Mouse (Mus musculus): ENCODE measurements around the gene Zfp618. TPM values are rescaled to one million over a fixed set of nuclear protein-coding genes. Genes with fewer than 3 reads are reported as not detected.

Zfp618 gene
- polyA plus RNA-seq, 1 experiment from 2014 or later, result 47.1 TPM

DNA sequence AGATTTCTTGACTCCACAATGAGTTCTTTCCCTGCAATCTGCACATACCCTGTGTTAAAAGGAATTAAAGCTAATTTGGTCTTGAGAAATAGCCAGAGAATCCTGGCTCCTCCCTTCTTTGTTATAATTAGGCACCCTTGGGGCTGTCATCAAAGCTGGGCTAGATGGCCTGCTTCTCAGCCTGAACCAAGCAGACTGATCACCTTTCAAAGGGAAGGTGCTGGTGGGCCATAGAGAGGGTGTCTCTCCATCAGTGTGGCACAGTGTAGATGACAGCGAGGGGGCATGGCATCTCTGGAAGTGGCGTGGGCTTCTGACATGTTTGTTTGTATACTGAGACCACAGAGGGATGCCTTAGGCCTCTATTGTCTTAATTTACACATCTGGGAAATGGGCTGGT lies 9.5 kb downstream of the Zfp618 start:
- no peaks in the 10 kb centered on the region for H3K27me3 ChIP-seq
- no peak overlapping the region for H3K4me2 ChIP-seq (replicated peaks)
- H3K4me3 ChIP-seq, result no peak overlapping the region
- 94% methylated on average over 2 of the region's 2 CpGs for WGBS
- no peaks in the 10 kb centered on the region for H3K9me3 ChIP-seq
- H3K36me3 ChIP-seq, result no peaks in the 10 kb centered on the region
- no peak overlapping the region for H3K27ac ChIP-seq (replicated peaks)
- ATAC-seq (ENCODE audit: low FRiP score, low read depth), result no peak
- no peak overlapping the region for H3K9ac ChIP-seq (replicated peaks)
- peaks cover 40% of the 10 kb centered on the region for H3K4me1 ChIP-seq

DNA sequence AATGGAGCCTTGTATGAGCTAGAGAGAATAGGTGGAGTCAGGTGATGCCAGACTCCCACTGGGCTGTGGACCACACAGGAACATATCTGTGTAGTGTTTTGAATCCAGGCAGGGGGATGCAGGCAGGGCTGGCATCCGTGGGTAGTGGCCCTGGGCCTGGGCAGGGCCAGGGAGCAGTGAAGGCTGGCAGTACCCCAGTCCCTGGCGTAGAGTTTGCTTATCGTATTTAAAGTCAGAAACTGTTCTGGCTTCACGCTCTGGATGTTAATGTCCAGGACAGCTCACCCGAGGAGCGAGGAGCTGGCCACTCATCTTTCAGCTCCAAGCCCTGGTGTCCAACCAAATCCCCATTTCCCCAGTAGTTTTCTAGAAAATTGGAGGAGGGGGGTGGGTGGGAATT lies 10.2 kb downstream of the Zfp618 start:
- Histone ChIP-seq H3K4me1 (peaks cover 40% of the 10 kb centered on the region), H3K27ac (replicated peaks) (no peak overlapping the region), H3K4me2 (replicated peaks) (no peak overlapping the region), H3K36me3 (no peaks in the 10 kb centered on the region), H3K9me3 (no peaks in the 10 kb centered on the region), H3K27me3 (no peaks in the 10 kb centered on the region), H3K4me3 (no peak overlapping the region), H3K9ac (replicated peaks) (no peak overlapping the region)
- ATAC-seq (ENCODE audit: low FRiP score, low read depth), result no peak
- WGBS, result 89% methylated on average over 6 of the region's 6 CpGs

DNA sequence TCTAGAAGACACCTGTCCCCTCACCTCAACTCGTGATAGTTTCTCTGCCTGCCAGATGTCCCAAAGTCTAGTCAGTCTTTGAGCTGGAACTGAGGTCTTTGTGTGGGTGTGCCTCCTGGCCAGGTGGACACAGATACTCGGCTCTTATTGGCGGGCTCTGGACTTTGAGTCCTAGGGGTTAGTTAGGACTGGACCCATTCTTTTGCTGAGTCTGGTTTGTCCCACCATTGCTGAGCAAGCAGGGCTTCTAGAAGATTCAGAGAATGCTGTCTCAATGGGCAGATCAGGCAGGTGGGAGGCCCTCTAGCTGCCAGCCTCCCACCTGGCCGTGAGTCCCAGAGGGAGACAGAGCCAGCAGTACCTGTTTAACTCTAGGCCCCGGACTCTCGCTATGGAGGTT lies 12.1 kb downstream of the Zfp618 start:
- ATAC-seq (ENCODE audit: low FRiP score, low read depth), result no peak
- Histone ChIP-seq H3K9ac (replicated peaks) (no peak overlapping the region), H3K9me3 (no peaks in the 10 kb centered on the region), H3K4me2 (replicated peaks) (no peak overlapping the region), H3K27me3 (no peaks in the 10 kb centered on the region), H3K4me3 (no peak overlapping the region), H3K36me3 (no peaks in the 10 kb centered on the region), H3K27ac (replicated peaks) (no peak overlapping the region), H3K4me1 (peaks cover 31% of the 10 kb centered on the region)
- WGBS, result 90% methylated on average over 6 of the region's 6 CpGs

DNA sequence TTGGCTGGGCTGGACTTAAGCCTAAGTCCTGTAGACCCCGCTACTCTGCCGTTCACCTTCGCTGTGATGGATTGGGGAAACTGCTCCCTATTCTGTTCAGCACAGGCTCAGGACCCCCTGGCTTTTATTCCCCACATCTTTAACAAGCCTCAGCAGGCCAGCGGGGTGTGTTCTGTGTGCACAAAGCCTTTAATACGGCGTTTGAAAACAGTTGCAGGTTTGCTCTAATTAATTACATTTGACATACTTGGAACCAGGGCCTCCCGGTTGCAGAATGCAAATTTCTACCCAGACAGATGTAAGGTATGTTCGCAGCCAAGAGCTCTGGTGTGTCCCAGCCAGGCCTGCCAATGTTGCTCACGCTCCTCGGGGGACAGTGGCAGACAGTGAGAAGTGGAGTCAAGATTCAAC lies 13.1 kb downstream of the Zfp618 start:
- WGBS, result 49% methylated on average over 10 of the region's 10 CpGs
- ATAC-seq (ENCODE audit: low FRiP score, low read depth), result peak; percentile 38; the same call in 1 of the 2 replicates
- peak overlapping the region; percentile 11 for H3K27ac ChIP-seq (replicated peaks)

DNA sequence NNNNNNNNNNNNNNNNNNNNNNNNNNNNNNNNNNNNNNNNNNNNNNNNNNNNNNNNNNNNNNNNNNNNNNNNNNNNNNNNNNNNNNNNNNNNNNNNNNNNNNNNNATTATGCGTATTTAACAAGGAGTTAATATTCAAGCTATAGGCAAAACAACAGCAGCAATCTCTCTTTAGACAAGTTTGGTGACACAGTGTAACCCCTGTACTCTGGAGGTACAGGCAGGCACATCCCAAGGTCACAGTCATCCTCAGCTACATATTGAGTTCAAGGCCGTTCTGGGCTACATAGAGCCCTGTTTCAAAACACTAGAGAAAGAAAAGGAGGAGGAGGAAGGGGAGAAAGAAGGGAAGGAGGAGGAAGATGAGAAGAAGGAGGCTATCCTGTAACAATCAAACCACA lies 16.2 kb downstream of the Zfp618 start:
- H3K4me3 ChIP-seq, result no peak overlapping the region
- H3K9ac ChIP-seq (replicated peaks), result no peak overlapping the region
- no peak overlapping the region for H3K4me2 ChIP-seq (replicated peaks)
- H3K36me3 ChIP-seq, result no peaks in the 10 kb centered on the region
- ATAC-seq (ENCODE audit: low FRiP score, low read depth), result no peak
- no peaks in the 10 kb centered on the region for H3K9me3 ChIP-seq
- WGBS, result 91% methylated on average over 2 of the region's 2 CpGs
- H3K27ac ChIP-seq (replicated peaks), result no peak overlapping the region
- H3K4me1 ChIP-seq, result peaks cover 17% of the 10 kb centered on the region
- H3K27me3 ChIP-seq, result no peaks in the 10 kb centered on the region

More for the DNA sequence above, 13.1 kb downstream of the Zfp618 start:
- peaks cover 28% of the 10 kb centered on the region for H3K4me1 ChIP-seq
- H3K27me3 ChIP-seq, result no peaks in the 10 kb centered on the region
- H3K9me3 ChIP-seq, result no peaks in the 10 kb centered on the region
- no peak overlapping the region for H3K4me2 ChIP-seq (replicated peaks)
- no peak overlapping the region for H3K9ac ChIP-seq (replicated peaks)
- no peak overlapping the region for H3K4me3 ChIP-seq
- H3K36me3 ChIP-seq, result no peaks in the 10 kb centered on the region

DNA sequence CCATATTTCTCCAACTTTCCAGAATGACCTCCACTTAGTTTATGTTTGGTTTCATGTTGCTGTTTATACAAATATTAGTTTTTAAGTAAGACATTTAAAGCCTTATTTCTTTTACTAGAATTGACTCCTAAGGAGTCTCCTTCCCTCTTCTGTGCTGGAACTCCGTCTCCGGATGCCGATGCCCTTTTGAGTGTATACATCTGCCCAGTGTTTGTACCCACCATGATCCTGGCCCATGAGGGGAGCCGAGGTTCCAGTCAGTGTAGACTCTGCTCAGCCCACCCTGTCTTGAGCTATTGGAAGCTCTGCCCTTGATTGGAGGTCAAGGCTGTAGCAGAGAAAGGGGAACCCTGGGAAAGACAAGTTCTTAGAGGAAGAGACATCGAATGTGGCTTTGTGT lies 18.2 kb downstream of the Zfp618 start:
- no peak overlapping the region for H3K27ac ChIP-seq (replicated peaks)
- no peak overlapping the region for H3K4me3 ChIP-seq
- H3K4me1 ChIP-seq, result peaks cover 5% of the 10 kb centered on the region
- WGBS, result 96% methylated on average over 5 of the region's 5 CpGs
- no peaks in the 10 kb centered on the region for H3K27me3 ChIP-seq
- no peaks in the 10 kb centered on the region for H3K9me3 ChIP-seq
- H3K36me3 ChIP-seq, result no peaks in the 10 kb centered on the region
- no peak overlapping the region for H3K4me2 ChIP-seq (replicated peaks)
- H3K9ac ChIP-seq (replicated peaks), result no peak overlapping the region
- ATAC-seq (ENCODE audit: low FRiP score, low read depth), result no peak

DNA sequence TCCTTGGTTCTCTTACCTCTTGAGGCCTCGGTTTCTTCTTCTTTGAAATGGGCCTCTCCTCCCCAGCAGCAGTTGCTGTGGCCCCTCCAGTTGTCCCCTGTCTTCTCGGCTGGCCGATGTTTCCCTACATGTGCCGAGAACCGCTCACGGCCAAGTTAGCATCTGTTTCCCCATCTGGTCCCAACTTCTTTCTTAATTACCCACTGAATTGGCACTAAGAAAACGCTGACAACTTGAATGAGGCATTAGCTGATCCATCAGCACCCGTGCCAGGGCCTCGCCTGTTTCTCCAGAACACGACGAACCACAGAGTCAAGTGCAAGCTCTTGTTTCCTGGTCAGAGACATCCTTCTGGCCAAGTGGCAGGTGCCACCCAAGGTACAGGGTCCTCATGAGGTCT lies 26.0 kb downstream of the Zfp618 start:
- WGBS, result 94% methylated on average over 11 of the region's 11 CpGs
- no peaks in the 10 kb centered on the region for H3K27me3 ChIP-seq
- no peak for ATAC-seq (ENCODE audit: low FRiP score, low read depth)
- H3K36me3 ChIP-seq, result peaks cover 5% of the 10 kb centered on the region; the same call in 1 of the 2 replicates
- H3K9me3 ChIP-seq, result 0 out of 2 replicates have a peak, but pooled peaks cover 7% of the 10 kb centered on the region
- H3K4me1 ChIP-seq, result peaks cover 8% of the 10 kb centered on the region; the same call in 1 of the 2 replicates
- H3K9ac ChIP-seq (replicated peaks), result no peak overlapping the region
- no peak overlapping the region for H3K4me2 ChIP-seq (replicated peaks)
- H3K27ac ChIP-seq (replicated peaks), result no peak overlapping the region
- no peak overlapping the region for H3K4me3 ChIP-seq

DNA sequence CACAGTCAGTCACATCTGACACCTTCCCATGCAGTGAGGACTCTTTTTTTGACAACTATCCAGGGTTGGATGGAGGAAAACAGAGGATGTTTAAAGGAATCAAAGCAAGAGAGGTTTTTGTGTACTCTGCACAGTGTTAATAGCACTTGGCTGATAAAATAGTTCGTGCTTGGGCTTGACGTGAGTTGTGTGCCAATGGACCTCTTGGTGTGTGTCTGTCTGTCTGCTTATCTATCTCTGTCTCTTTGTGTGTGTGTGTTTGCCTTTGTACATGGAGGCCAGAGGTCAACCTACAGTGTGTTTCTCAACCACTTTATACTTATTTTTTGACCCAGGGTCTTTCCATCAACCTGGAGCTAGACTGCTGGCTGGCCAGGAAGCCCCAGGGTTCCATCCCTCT lies 27.8 kb downstream of the Zfp618 start:
- no peak for ATAC-seq (ENCODE audit: low FRiP score, low read depth)
- Histone ChIP-seq H3K36me3 (peaks cover 13% of the 10 kb centered on the region), H3K4me2 (replicated peaks) (no peak overlapping the region), H3K4me3 (no peak overlapping the region), H3K9ac (replicated peaks) (no peak overlapping the region), H3K4me1 (peaks cover 16% of the 10 kb centered on the region), H3K27ac (replicated peaks) (no peak overlapping the region), H3K27me3 (no peaks in the 10 kb centered on the region), H3K9me3 (0 out of 2 replicates have a peak, but pooled peaks cover 7% of the 10 kb centered on the region)
- 88% methylated on average over 2 of the region's 2 CpGs for WGBS

DNA sequence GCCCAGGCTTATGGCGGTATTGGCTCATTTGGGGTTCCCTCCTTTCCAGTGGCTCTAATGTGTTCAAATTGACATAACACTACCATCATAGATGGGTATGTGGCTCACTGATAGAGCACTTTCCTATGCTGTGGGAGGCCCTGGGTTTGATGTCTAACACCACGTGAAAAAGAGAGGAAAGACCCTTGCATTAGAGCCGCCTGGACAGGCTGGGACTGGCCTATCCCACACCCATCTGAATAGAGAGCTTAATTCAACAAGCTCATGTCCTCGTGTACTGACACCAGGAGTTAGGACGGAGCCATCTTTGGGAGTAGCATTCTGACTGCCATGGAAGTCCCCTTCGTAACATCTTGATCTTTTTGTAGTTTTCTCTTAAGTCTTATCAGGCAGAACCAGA lies 32.2 kb downstream of the Zfp618 start:
- Histone ChIP-seq H3K4me2 (replicated peaks) (no peak overlapping the region), H3K9ac (replicated peaks) (no peak overlapping the region), H3K36me3 (peaks cover 8% of the 10 kb centered on the region), H3K4me3 (no peak overlapping the region), H3K4me1 (peaks cover 28% of the 10 kb centered on the region), H3K9me3 (0 out of 2 replicates have a peak, but pooled peaks cover 7% of the 10 kb centered on the region), H3K27ac (replicated peaks) (no peak overlapping the region), H3K27me3 (no peaks in the 10 kb centered on the region)
- no peak for ATAC-seq (ENCODE audit: low FRiP score, low read depth)
- 89% methylated on average over 6 of the region's 6 CpGs for WGBS

DNA sequence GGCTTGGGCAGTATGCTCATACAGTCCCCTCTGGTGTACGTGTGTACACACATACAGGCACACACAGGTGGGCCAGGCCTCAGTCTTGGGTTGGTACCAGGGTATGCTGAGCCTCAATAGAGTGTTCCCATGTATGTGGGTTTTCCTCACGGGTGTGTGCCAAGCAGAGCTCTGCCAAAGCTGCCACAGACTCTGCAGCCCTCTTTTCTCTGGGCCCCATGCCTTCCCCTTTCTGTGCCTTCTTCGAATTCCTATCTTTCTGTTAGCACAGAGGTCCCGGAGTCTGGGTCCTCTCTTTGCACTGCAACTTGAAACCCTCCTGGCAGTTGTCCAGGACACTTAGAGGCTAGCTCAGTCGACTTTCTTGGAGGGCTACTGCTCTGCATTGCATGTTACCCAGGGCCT lies 33.1 kb downstream of the Zfp618 start:
- Histone ChIP-seq H3K4me3 (no peak overlapping the region), H3K36me3 (peaks cover 8% of the 10 kb centered on the region), H3K9ac (replicated peaks) (no peak overlapping the region), H3K9me3 (0 out of 2 replicates have a peak, but pooled peaks cover 7% of the 10 kb centered on the region), H3K4me1 (peaks cover 28% of the 10 kb centered on the region), H3K27ac (replicated peaks) (peak overlapping the region; percentile 50), H3K27me3 (no peaks in the 10 kb centered on the region), H3K4me2 (replicated peaks) (no peak overlapping the region)
- WGBS, result 57% methylated on average over 5 of the region's 5 CpGs
- ATAC-seq (ENCODE audit: low FRiP score, low read depth), result no peak; the same call in 1 of the 2 replicates

DNA sequence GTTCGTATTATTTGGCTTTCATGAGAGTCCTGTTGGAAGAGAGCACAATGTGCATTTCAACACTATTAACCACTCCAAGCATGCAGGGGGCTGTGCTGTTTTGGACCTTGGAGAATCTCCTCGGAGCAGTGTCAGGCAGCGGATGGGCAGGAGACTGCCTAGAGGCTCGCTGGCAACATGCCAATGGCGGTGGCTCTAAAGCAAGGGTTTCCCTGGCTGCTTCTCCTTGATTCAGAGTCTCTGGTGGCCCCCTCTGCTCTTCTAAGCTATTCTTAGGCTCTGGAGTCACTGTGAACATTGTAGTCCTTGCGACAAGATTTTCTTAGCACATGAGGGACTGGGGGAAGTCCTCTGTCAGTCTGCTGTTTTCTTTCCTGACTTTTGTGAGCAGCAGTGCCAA lies 33.5 kb downstream of the Zfp618 start:
- peaks cover 28% of the 10 kb centered on the region for H3K4me1 ChIP-seq
- H3K4me3 ChIP-seq, result no peak overlapping the region
- no peak overlapping the region for H3K9ac ChIP-seq (replicated peaks)
- peak; percentile 58 for ATAC-seq (ENCODE audit: low FRiP score, low read depth)
- WGBS, result 69% methylated on average over 6 of the region's 6 CpGs
- no peak overlapping the region for H3K4me2 ChIP-seq (replicated peaks)
- peaks cover 8% of the 10 kb centered on the region for H3K36me3 ChIP-seq
- peak overlapping the region; percentile 4 for H3K27ac ChIP-seq (replicated peaks)
- 0 out of 2 replicates have a peak, but pooled peaks cover 6% of the 10 kb centered on the region for H3K9me3 ChIP-seq
- H3K27me3 ChIP-seq, result no peaks in the 10 kb centered on the region

DNA sequence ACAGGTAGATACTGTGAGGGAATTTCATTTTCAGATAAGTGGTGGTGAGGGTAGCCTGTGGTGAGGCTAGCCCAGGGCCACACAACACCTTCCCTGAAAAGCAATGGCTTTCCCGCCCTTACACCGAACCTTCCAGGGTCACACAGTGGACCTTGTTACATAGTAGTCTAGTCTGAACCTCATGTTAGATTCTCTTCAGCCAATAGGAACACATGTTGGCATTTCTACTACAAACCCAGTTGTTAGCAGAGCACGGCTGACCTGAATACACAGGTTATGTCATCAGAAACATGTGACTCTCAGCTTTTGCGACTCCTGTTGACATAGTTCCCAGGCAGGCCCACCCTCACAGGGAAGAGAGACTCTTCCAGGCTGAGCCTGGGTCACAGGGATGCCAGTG lies 33.9 kb downstream of the Zfp618 start:
- 0 out of 2 replicates have a peak, but pooled peaks cover 1% of the 10 kb centered on the region for H3K9me3 ChIP-seq
- peaks cover 28% of the 10 kb centered on the region for H3K4me1 ChIP-seq
- H3K36me3 ChIP-seq, result peaks cover 8% of the 10 kb centered on the region
- no peaks in the 10 kb centered on the region for H3K27me3 ChIP-seq
- 87% methylated on average over 4 of the region's 4 CpGs for WGBS
- no peak overlapping the region for H3K9ac ChIP-seq (replicated peaks)
- no peak overlapping the region for H3K4me2 ChIP-seq (replicated peaks)
- H3K27ac ChIP-seq (replicated peaks), result peak overlapping the region; percentile 4; the same call in 1 of the 2 replicates
- 0 out of 2 replicates have a peak, but pooled peaks have one; percentile 10 for ATAC-seq (ENCODE audit: low FRiP score, low read depth)
- no peak overlapping the region for H3K4me3 ChIP-seq

DNA sequence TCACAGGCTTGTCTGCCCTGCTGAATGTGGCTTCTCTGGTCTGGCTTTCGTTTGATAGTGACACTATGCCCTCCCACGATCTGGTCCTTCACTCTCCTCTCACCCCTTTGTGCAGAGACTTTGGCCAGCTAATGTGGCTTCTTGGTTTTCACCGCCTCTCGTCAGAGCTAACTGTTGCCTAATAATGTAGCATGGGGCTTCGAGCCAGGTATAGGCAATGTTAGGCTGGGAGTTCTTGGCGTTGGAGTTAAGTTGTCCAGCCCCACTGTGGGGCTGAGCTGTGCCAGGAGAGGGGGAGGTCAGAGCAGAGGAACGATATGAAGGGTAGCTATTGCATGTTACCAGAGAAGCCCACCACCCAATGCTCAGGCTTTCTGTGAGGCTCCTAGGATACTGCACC lies 34.5 kb downstream of the Zfp618 start:
- peaks cover 8% of the 10 kb centered on the region for H3K36me3 ChIP-seq
- no peak overlapping the region for H3K9ac ChIP-seq (replicated peaks)
- H3K4me3 ChIP-seq, result no peak overlapping the region
- peaks cover 28% of the 10 kb centered on the region for H3K4me1 ChIP-seq
- H3K27me3 ChIP-seq, result no peaks in the 10 kb centered on the region
- no peak overlapping the region for H3K27ac ChIP-seq (replicated peaks)
- no peak overlapping the region for H3K4me2 ChIP-seq (replicated peaks)
- no peak for ATAC-seq (ENCODE audit: low FRiP score, low read depth)
- 92% methylated on average over 7 of the region's 7 CpGs for WGBS
- no peaks in the 10 kb centered on the region for H3K9me3 ChIP-seq

All from midbrain, embryonic 12.5 days (tissue).